Mouse (Mus musculus) spleen, adult 12 weeks (tissue): ENCODE measurements around the gene Mxi1.

Experiments used
- DNase-seq: peaks from one replicate; pipeline ENCODE4 v3.0.0; 2022; ENCODE audit warnings: low spot score

Gene Mxi1

GRCm38 (mm10) chr19:53324866-53325265 is 14.5 kb downstream of the Mxi1 start:
- DNase-seq, result no peak

GRCm38 (mm10) chr19:53325578-53326295 is 15.4 kb downstream of the Mxi1 start:
- DNase-seq, result peak; percentile 73

GRCm38 (mm10) chr19:53328116-53328515 is 17.8 kb downstream of the Mxi1 start:
- no peak for DNase-seq

GRCm38 (mm10) chr19:53329221-53329991 is 19.1 kb downstream of the Mxi1 start:
- peak; percentile 83 for DNase-seq

- peak; percentile 39 for DNase-seq
Measured at GRCm38 (mm10) chr19:53329992-53330381, 19.7 kb downstream of the Mxi1 start.

- DNase-seq, result no peak
Measured at GRCm38 (mm10) chr19:53331882-53332500, 21.7 kb downstream of the Mxi1 start.

GRCm38 (mm10) chr19:53333730-53334129 is 23.4 kb downstream of the Mxi1 start:
- DNase-seq, result no peak

GRCm38 (mm10) chr19:53335241-53335640 is 24.9 kb downstream of the Mxi1 start:
- DNase-seq, result no peak

GRCm38 (mm10) chr19:53340423-53340822 is 30.1 kb downstream of the Mxi1 start:
- DNase-seq, result no peak

GRCm38 (mm10) chr19:53343174-53343881 is 33.0 kb downstream of the Mxi1 start:
- no peak for DNase-seq

GRCm38 (mm10) chr19:53344062-53344461 is 33.7 kb downstream of the Mxi1 start:
- DNase-seq, result no peak

GRCm38 (mm10) chr19:53345766-53346165 is 35.4 kb downstream of the Mxi1 start:
- no peak for DNase-seq

- no peak for DNase-seq
Measured at GRCm38 (mm10) chr19:53353864-53354263, 43.5 kb downstream of the Mxi1 start.

- no peak for DNase-seq
Measured at GRCm38 (mm10) chr19:53354271-53355000, 44.1 kb downstream of the Mxi1 start.

- DNase-seq, result no peak
Measured at GRCm38 (mm10) chr19:53355065-53355464, 44.7 kb downstream of the Mxi1 start.

GRCm38 (mm10) chr19:53359160-53360033 is 49.1 kb downstream of the Mxi1 start:
- DNase-seq, result no peak

GRCm38 (mm10) chr19:53360265-53360958 is 50.1 kb downstream of the Mxi1 start:
- DNase-seq, result no peak

GRCm38 (mm10) chr19:53362967-53363366 is 52.6 kb downstream of the Mxi1 start:
- peak; percentile 56 for DNase-seq

- no peak for DNase-seq
Measured at GRCm38 (mm10) chr19:53364551-53364950, 54.2 kb downstream of the Mxi1 start.

GRCm38 (mm10) chr19:53364963-53365362 is 54.6 kb downstream of the Mxi1 start:
- DNase-seq, result no peak
